Mouse (Mus musculus) megakaryocyte, adult 5-6 weeks (primary cell): ENCODE measurements around the gene Ap1m2. TPM values are rescaled to one million over a fixed set of nuclear protein-coding genes. Genes with fewer than 3 reads are reported as not detected.
"Not testable (repeated sequence)": the region's sequence is repeated elsewhere in the genome, so short reads cannot be mapped to it uniquely, and the experiment has no call there.

Experiments used
- ATAC-seq: 2 replicates; pipeline ENCODE4 v1.8.0; 2016; ENCODE audit warnings: mild to moderate bottlenecking, inconsistent platforms; ENCODE audit not compliant: poor library complexity, severe bottlenecking
- total RNA-seq, 2 experiments: library from RNA; stranded (forward) in 1 of 2; stranded (reverse) in 1 of 2; fragments of 153-499, 151-499 nt in 1 of 2; fragments of 221-1000, 200-1000 nt in 1 of 2; gene quantifications; 2 replicates each; pipeline versions ENCODE4 v1.2.3 to v1.2.4; 2015 to 2017

Gene Ap1m2
- total RNA-seq, 2 experiments from 2014 or later: 0.31 to 0.92 TPM

DNA sequence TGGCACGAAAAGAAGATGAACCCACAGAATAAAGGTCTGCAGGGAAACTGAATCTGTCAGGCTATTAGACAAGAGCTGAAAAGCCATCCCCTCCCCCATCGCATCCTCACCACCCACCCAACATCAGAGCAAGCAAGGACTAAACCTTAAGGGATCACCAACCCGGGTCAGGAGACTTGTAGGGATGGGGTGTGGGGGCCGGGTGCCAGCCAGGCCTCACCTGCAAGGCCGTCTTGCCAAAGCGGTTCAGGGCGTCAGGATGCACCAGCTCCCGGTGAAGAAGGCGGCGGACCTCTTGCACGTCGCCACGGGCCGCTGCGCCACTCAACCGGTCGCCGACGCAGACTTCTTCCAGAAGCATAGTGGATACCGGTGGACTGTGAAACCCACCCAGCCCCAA lies 21.5 kb downstream of the Ap1m2 start:
- ATAC-seq: no peak

DNA sequence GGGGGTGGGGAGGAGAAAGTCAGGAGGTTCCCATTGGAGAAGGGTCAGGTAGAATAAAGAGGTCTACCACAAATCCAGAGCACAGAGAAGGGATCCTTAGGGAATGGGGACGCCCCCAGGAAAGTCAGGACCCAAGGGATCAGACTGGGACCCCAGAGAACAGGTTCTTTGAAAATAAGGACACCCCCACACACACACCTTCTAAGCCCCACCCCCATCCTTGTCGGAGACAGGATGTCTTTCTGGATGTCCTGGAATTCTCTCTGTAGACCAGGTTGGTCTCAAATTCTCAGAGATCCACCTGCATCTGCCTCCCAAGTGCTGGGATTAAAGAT lies 22.8 kb downstream of the Ap1m2 start:
- no peak for ATAC-seq

- no peak for ATAC-seq
Measured at GRCm38 (mm10) chr9:21288404-21289336, 23.5 kb downstream of the Ap1m2 start.

DNA sequence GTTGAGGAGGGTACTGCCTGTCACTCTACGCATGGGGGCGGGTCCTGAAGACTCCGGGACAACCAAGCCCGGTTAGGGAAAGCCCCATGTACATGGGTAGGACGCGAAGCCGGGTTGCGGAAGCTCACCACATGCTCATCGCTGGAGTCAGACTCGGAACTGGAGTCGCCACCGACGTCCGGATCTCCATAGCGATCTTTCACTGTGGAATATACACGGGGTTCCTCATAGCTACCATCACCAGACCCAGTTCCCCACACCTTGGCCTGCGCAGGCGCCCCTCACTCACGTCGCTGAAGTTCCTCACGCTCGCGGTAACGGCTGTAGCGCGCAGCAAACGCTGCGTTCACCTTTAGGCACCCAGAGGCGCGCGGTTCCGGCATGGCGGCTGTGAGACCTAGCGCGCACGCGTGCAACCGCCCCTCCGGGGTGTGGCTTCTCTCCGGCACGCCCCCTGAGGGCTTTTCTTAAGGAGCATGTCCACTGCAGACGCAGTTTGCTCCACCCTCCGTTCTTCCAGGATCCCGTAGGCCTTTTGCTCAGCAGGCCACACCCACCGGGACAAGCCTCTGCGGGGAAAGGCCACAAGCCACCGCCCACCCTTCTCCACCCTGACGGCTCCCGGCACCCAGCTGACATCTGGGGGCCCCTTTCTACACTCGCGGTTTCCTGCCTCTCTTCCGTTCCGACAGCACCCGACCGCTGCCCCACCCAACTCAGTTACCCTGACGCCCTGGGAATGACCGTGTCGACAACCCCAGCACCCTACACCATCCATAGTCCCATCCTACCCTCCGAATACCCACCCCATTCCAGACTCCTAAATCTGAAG lies 24.4 kb downstream of the Ap1m2 start, which contains the start of gene Kri1:
Gene Kri1, minus strand, starts transcription at position 399 of the 832 bp plus-strand sequence.
- ATAC-seq: peak; percentile 66

DNA sequence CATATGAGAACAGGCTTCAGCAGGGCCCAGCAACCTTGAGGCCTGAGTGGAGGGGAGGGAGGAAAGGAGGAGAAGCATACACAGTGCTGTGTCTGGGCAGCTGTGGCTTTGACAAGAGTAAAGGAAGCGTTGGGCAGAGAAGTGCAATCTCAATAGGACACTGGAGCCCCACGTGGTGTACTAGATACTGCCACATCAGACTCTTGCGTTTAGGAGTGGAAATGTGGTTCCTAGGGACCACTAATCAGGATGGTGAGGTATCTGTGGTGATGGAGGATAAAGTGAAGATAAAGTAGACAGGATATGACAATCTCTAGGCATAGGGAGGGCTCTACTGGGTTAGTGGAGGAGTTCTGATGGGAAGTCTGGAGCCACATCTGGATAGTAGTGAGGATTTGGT lies 25.4 kb downstream of the Ap1m2 start:
- peak; percentile 3 for ATAC-seq

GRCm38 (mm10) chr9:21283994-21284393 lies 28.1 kb downstream of the Ap1m2 start:
- ATAC-seq: no peak

GRCm38 (mm10) chr9:21283591-21283990 lies 28.5 kb downstream of the Ap1m2 start:
- no peak for ATAC-seq

- no peak for ATAC-seq
Measured at GRCm38 (mm10) chr9:21277776-21278175, 34.4 kb downstream of the Ap1m2 start.

GRCm38 (mm10) chr9:21276307-21276706 lies 35.8 kb downstream of the Ap1m2 start:
- no peak for ATAC-seq

GRCm38 (mm10) chr9:21275727-21276126 lies 36.4 kb downstream of the Ap1m2 start:
- ATAC-seq: no peak

- no peak for ATAC-seq
Measured at GRCm38 (mm10) chr9:21275013-21275710, 37.0 kb downstream of the Ap1m2 start.

GRCm38 (mm10) chr9:21274336-21274735 lies 37.8 kb downstream of the Ap1m2 start:
- ATAC-seq: no peak

GRCm38 (mm10) chr9:21273520-21274228 lies 38.5 kb downstream of the Ap1m2 start:
- ATAC-seq: no peak

- ATAC-seq: no peak
Measured at GRCm38 (mm10) chr9:21273094-21273493, 39.0 kb downstream of the Ap1m2 start.

DNA sequence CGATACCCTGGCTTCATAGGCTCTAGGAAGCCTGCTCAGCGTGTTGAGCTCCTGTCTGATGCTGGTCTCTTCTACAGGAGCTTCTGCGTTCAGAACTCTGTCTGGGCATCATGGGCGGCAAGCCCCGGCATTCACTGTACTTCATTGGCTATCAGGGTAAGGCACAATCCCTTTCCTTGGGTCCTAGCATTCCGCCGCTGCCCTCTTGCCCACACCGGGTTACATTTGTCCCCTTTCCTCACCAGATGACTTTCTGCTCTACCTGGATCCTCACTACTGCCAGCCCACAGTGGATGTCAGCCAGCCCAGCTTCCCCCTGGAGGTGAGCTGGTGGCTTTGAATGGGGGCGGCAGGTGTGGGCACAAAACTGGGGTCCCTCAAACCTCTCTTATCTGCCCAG lies 39.7 kb downstream of the Ap1m2 start:
- no peak for ATAC-seq

- not testable (repeated sequence) for ATAC-seq
Measured at GRCm38 (mm10) chr9:21269590-21269989, 42.5 kb downstream of the Ap1m2 start.

DNA sequence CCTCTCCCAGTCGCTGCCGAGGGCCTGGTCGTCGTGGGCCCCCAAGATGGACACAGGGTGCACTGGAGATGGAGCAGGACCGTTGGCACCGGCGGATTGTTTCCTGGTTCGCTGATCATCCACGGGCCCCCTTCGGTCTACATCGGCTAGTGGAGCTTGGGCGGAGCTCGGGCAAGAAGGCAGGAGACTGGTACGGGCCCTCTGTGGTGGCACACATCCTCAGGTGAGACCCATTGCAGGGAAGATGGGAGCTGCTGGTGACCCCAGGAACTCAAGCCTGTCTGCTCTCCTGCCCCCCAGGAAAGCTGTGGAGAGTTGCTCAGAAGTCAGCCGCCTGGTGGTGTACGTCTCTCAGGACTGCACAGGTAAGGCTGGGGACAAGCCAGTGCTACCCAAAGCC lies 43.8 kb downstream of the Ap1m2 start:
- ATAC-seq: no peak

GRCm38 (mm10) chr9:21266889-21267288 lies 45.2 kb downstream of the Ap1m2 start:
- ATAC-seq: no peak

DNA sequence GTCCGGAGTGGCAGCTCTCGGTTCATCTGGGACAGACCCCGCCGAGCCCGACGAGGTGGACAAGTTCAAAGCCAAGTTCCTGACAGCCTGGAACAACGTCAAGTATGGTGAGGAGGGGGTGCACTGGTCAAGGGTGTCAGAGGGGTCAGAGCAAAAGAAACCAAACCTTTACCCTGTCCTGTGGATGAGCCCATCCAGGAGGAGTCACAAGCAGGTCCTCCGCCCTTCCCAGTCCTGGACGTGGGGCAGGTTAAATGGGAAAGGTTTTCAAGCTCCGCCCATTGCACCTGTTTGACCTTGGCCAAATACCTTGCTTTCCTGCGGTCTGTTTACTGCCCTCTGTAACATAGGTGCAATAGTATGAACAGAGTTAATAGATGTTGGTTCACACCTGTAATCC lies 46.5 kb downstream of the Ap1m2 start:
- no peak for ATAC-seq

DNA sequence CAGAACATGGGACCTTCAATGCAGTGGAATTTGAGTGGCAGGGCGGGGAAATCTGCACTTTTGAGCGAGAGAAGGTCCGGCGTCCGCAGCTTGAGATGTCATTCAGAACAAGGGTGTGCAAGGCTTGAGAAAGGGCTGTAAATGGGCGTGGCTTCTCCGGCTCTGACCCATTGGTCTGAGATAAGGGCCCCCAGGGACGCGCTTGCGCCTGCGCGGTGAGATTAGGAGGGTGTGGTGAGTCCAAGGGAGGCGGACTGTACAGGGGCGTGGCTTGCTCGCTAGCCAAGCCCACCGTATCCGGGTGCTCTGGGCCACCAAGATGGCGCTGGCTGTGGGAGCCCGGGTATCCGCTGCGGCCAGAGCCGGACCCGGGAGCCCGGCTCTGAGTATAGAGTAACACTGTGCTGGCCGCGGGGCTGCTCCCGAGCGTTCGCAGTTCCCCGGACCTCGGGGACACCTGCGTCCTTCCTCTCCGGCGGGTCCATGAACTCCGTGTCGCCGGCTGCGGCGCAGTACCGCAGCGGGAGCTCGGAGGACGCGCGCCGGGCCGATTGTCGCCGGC lies 47.1 kb downstream of the Ap1m2 start, which contains the start of gene Atg4d:
Gene Atg4d, plus strand, starts transcription at position 294 of the 562 bp plus-strand sequence.
- peak; percentile 93 for ATAC-seq
